Mouse (Mus musculus) layer of hippocampus, adult 11-12 months (tissue): ENCODE data around the gene Ksr2.
A peak's percentile ranks its signal among the peaks of the same experiment; 100 is the strongest.
"Not testable (repeated sequence)": the region's sequence is repeated elsewhere in the genome, so short reads cannot be mapped to it uniquely, and the experiment has no call there.

Source experiments
- DNase-seq: peaks from one replicate; pipeline ENCODE4 v3.0.0; 2022; ENCODE audit warnings: low spot score

The Ksr2 gene

DNA sequence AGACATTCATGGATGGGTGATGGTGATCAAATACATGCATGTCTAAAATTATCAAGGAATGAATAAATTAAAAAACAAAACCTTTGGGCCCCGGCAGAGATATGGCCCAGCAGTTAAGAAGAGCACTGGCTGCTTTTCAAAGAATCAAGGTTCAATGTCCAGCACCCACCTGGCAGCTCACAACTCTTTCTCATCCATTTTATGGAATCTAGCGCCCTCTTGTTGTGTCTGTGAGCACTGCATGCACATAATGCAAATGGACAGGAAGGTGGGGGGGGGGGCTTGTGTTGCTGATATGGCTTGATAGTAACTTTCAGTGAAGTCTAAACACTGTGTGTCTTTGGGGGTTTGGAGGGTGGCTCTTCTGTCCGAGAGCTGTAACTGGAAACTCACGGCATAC is 5.6 kb upstream of the Ksr2 start:
- DNase-seq: peak; percentile 49

DNA sequence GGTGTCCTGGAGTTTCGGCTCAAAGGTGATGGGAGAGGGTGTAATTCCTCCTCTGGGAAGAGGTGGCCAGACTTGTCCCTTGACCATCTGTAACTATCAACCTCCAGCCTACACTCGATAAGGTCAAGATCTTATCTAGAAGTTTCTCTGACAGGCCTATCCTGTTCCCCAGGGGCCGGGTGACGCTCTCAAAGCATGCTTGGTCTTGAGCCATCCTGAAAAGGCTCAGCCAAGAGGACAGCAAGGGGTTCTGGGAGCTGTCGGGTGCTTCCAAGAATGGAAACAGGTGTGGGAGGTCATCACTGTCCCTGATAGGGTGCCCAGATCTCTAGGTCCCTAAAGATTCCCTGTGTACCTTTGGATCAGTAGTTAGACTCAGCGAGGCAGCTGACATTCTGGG is 4.4 kb upstream of the Ksr2 start:
- DNase-seq: no peak

DNA sequence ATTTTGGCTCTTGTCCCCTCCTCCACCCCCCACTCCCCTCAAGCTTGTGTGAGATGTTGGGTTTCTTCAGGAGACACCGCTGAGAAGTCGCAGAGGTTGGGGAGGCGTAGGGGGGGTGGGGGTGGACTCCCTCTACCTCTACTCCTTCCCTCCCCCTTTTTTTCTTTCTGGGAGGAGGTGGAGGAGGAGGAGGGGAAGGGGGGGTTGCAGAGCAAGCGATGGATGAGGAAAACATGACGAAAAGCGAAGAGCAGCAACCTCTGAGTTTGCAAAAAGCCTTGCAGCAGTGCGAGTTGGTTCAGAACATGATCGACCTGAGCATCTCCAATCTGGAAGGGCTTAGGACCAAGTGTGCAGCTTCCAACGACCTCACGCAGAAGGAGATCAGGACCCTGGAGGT is 811 bp downstream of the Ksr2 start:
- DNase-seq: no peak

- DNase-seq: peak; percentile 25
Observed at GRCm38 (mm10) chr5:117415011-117415912, 1.5 kb downstream of the Ksr2 start.

DNA sequence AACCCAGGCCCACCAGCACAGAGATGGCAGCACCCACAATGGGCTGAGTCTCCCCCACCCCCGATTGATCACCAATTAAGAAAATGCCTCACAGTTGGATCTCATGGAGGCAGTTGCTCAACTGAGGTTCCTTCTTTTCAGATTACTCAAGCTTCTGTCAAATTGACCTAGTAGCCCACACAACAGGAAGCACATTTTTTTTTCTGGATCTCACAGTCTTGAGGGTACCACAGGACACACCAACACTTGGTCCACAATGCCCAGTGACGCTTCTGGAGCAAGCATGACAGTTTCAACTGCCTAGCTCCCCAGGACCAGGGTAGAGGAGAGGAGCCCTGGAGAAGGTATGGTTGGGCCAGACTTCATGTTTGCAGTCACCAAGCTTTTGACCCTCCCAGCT is 3.6 kb downstream of the Ksr2 start:
- DNase-seq: no peak

GRCm38 (mm10) chr5:117433501-117433900 is 19.7 kb downstream of the Ksr2 start:
- not testable (repeated sequence) for DNase-seq

GRCm38 (mm10) chr5:117440261-117440660 is 26.5 kb downstream of the Ksr2 start:
- no peak for DNase-seq

DNA sequence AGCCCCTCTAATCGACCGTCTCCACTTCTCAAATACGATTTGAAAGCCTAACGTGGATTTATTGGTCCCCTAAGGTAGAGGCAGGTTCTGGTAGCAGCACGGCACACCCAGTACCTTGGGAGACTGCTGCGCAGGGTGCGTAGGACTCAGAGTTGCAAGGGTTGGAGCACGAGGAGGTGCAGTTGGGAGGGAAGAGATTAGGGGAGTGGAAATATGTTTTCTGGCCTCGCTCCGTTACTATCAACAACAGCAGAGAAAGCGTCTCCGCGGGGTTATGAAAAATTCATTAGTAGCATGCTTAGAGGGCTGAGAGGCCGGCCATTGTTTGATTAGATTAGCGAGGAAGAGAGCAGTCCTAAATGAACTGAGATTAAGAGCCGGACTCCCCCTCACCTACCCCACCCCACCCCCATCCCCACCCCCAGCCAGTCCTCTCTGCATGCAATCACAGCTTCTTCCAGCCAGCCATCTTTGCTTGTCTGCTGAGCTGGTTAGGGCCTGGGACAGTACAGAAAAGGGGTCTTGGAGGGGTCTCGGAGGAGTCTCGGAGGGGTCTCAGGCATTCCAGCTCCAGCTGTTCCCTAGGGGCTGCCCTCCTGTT is 27.5 kb downstream of the Ksr2 start:
- DNase-seq: no peak

DNA sequence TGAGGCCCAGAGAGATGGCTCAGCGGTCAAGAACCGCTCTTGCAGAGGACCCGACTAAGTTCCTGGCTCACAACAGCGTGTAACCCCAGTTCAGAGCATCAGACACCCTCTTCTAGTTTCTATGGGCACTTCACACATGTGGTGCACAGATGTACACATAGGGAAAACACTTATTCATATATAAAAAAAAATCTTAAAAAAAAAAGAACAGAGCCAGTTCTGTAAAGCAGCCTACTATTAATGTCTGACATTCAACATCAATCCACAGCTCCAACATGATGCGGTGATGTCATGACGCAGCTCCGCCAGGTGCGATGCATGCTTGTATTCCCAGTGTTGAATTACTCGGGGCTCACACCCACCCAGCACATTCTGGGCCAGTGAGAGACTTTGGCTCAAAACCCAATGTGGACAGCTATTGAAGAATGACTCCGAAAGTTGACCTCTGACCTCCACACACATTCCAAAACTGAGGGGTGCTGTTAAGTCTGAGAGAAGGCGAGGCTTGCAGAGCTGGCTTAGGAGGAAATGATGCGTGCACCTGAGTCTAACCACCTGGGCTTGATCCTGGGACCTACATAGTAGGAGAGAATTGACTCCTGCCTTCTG is 28.5 kb downstream of the Ksr2 start:
- no peak for DNase-seq

DNA sequence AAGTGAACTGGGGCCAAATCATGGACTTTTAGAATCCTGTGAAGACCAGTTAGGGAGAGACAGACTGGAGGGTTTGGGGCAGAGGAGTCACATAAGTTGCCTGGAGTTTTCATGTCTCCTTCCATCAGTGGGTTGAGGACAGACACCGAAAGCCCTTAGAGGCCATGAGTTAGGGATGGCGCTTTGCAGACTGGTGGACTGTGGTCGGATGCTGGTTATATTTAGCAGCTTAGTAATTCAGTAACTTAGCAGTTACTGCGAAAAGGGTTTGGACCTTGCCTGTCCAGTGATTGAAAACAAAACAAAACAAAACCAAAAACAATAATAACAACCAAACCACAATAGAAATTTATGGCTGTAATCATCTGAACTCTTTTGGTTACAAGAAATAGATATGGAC is 29.3 kb downstream of the Ksr2 start:
- DNase-seq: no peak

DNA sequence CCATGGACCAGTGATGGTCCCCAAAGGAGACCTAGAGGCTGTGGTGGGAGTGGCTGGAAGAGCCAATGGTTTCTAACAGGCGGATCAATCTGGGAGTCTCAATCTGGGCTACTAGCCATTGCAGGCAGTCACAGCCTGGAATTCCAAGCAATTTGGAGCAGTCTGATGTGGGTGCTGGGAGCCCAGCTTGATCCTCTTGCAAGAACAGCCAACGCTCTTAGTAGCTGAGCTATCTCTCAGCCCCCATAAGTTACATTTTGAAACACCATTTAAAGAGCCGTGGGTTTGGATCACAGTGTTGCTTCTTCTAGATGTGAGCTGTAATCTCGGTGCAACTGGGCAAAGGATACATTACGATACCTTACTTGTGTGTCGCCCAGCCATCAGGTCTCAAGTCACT is 30.1 kb downstream of the Ksr2 start:
- DNase-seq: peak; percentile 36

- DNase-seq: no peak
Observed at GRCm38 (mm10) chr5:117447698-117448097, 33.9 kb downstream of the Ksr2 start.

DNA sequence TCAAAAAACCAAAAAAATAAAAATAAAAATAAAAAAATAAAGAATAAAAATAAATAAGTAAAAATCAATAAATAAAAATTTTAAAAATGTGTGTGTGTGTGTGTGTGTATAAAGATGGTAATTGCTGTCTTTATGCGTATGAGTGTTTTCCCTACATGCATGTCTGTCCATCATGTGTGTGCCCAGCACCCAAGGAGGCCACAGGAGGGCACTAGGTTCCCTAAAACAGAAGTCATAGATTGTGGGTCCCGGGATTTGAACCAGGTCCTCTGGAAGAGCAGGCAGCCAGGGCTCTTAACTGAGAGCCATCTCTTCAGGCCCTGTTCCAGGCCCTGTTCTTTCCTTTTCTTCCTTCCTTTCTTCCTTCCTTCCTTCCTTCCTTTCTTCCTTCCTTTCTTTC is 38.2 kb downstream of the Ksr2 start:
- DNase-seq: no peak

DNA sequence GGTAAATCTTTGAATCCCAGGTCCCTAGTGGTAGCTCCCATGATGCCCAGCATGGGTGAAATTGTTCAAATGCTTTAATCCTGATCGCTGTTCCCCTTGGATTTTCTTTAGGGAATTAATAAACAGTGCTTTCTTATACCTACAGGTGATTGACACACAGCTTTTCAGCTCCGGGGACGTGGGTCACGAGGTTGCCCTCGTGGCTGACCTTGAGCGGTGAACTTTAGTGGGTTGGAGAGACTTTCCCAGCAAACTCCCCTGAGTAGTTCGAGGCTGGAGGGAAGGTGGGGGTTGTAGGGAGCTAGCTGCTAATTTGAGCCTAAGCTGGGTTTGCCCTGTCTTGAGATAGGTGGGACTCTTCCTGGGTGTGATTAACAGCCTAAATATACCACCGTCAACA is 41.7 kb downstream of the Ksr2 start:
- no peak for DNase-seq

- DNase-seq: no peak
Observed at GRCm38 (mm10) chr5:117457121-117457520, 43.3 kb downstream of the Ksr2 start.

GRCm38 (mm10) chr5:117457583-117457982 is 43.8 kb downstream of the Ksr2 start:
- no peak for DNase-seq

DNA sequence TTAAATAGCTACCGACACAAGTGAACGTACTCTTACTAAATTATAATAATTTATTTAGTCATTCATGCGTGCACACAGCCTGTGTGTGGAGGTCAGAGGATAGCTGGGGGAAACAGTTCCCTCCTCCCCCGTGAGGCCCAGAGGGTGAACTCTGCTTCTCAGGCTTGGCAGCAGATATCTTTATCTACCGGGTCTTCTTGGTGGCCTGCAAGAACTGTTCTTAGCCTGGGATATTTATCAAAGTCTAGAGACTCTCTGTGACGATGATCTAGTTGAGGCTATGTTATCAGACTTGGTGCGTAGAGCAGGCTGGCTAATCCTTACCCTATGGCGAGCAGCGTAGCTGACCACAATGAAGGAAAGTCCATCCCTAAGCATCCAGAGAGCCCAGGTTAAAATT is 45.1 kb downstream of the Ksr2 start:
- DNase-seq: no peak

GRCm38 (mm10) chr5:117460261-117460660 is 46.5 kb downstream of the Ksr2 start:
- DNase-seq: no peak

DNA sequence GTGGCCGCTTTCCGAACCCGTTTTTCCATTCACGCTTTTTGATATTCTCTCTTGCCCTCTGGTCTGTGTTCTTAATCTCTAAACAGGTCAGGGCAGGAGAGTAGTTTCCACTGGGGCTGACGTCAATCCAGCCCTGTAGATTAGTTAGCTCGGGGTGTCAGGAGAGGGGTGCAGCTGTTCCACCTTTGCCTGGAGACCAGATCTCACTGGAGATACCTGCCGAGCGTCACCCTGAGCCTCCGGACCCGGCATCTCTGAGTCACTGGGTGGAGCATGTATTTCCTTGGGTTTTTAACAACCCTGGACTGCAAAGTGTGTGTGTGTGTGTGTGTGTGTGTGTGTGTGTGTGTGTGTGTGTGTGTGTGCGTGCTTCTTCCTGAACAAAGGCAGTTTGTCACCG is 53.3 kb downstream of the Ksr2 start:
- no peak for DNase-seq

GRCm38 (mm10) chr5:117468961-117469360 is 55.2 kb downstream of the Ksr2 start:
- DNase-seq: no peak

- no peak for DNase-seq
Observed at GRCm38 (mm10) chr5:117469572-117469971, 55.8 kb downstream of the Ksr2 start.

GRCm38 (mm10) chr5:117481162-117481561 is 67.4 kb downstream of the Ksr2 start:
- no peak for DNase-seq

DNA sequence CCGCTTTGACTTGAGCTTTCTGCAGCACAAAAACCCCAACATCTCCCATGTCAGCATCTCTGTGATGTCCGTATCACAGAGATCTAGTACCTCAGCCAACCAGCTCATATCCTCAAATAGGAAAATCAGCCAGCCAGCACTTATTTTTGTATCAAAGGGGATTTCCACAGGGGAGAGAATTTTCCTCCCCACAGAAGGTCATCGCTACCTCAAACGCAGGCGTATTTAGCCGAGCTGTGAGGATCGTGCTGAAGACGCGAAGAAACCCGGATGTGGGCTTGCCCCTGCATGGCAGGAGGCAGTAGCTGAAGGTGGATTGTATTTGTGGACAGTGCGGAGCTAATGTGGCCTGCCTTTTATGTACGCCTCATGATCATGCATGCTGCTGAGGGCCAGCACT is 67.8 kb downstream of the Ksr2 start:
- no peak for DNase-seq
